8 mouse cellular contexts compared by ENCODE assay signal in genomic region chr2:168274374-168274935, GRCm38 (mm10). TPM values are rescaled to one million over a fixed set of nuclear protein-coding genes. Genes with fewer than 3 reads are reported as not detected.
DNase-seq lines count a peak whose midpoint lies in the region; ATAC-seq lines count a peak whose summit lies in the region.

No protein-coding gene starts in this region.

- no peaks in the 10 kb centered on the region for H3K36me3 ChIP-seq in neural tube, embryonic 15.5 days
- no peaks in the 10 kb centered on the region for H3K36me3 ChIP-seq in lung, embryonic 16.5 days (ENCODE audit: control insufficient read depth, insufficient read depth, low read length)

- WGBS in neural tube, embryonic 15.5 days: 12% methylated on average over 11 of the region's 11 CpGs
- 10% methylated on average over 11 of the region's 11 CpGs for WGBS in large intestine, adult 2 months
- 8% methylated on average over 11 of the region's 11 CpGs for WGBS in lung, embryonic 16.5 days

- no peak for ATAC-seq in neural tube, embryonic 15.5 days (ENCODE audit: low FRiP score)
- ATAC-seq in lung, embryonic 16.5 days (ENCODE audit: low read depth): peak; percentile 51; the same call in 1 of the 2 replicates

- H3K27ac ChIP-seq in neural tube, embryonic 15.5 days (replicated peaks): no peak overlapping the region
- H3K27ac ChIP-seq in lung, embryonic 16.5 days (ENCODE audit: low read length): no peak overlapping the region

- DNase-seq in neural tube, embryonic 10.5 days (ENCODE audit: extremely low spot score, low spot score): peak; percentile 80
- peak; percentile 27 for DNase-seq in c-Kit-positive CD71-positive TER-119-negative erythroid progenitor cells, embryonic 14.5 days (ENCODE audit: low read depth)
- peak; percentile 50 to 58 for DNase-seq in frontal cortex, postnatal 25 days (ENCODE audit: low spot score in 2 of 2)
- peak; percentile 10 for DNase-seq in large intestine, adult 2 months (ENCODE audit: low read depth, low spot score)
- peak; percentile 84 for DNase-seq in right cerebral cortex, postnatal 14 days
- DNase-seq in Muller cell, postnatal 12 days (ENCODE audit: inconsistent ontology term): no peak

- no peak overlapping the region for H3K9ac ChIP-seq in neural tube, embryonic 15.5 days (replicated peaks)
- no peak overlapping the region for H3K9ac ChIP-seq in lung, embryonic 16.5 days (ENCODE audit: low read length)

- H3K4me1 ChIP-seq in neural tube, embryonic 15.5 days: peaks cover 7% of the 10 kb centered on the region; the same call in 1 of the 2 replicates
- H3K4me1 ChIP-seq in lung, embryonic 16.5 days (replicated peaks; ENCODE audit: control insufficient read depth, insufficient read depth, low read length): no peaks in the 10 kb centered on the region

- no peak overlapping the region for H3K4me2 ChIP-seq in neural tube, embryonic 15.5 days
- H3K4me2 ChIP-seq in lung, embryonic 16.5 days (ENCODE audit: low read depth, low read length): no peak overlapping the region

- H3K27me3 ChIP-seq in neural tube, embryonic 15.5 days (replicated peaks): peaks cover 45% of the 10 kb centered on the region
- H3K27me3 ChIP-seq in lung, embryonic 16.5 days (ENCODE audit: control insufficient read depth, insufficient read depth, low read depth, low read length): peaks cover 52% of the 10 kb centered on the region

- no peaks in the 10 kb centered on the region for H3K9me3 ChIP-seq in neural tube, embryonic 15.5 days (replicated peaks)
- no peaks in the 10 kb centered on the region for H3K9me3 ChIP-seq in lung, embryonic 16.5 days (ENCODE audit: control insufficient read depth, low read length)

- H3K4me3 ChIP-seq in neural tube, embryonic 15.5 days (replicated peaks): no peak overlapping the region
- H3K4me3 ChIP-seq in lung, embryonic 16.5 days (ENCODE audit: low read length): no peak overlapping the region

RNA-seq across cellular contexts. Expression of gene Kcng1, which starts 7.1 kb away (rescaled TPM):
- polyA plus RNA-seq in neural tube, embryonic 15.5 days (2015; fragmentation: Nextera tagmentation; extraction: Ambion mirVana): 0.95 and 1.7 TPM in 2 replicates
- 0.35 and 0.58 TPM in 2 replicates for polyA plus RNA-seq in large intestine, adult 2 months (2012; rRNA removed)
- 0.19 and 0.20 TPM in 2 replicates for polyA plus RNA-seq in lung, embryonic 16.5 days (2015; fragmentation: Nextera tagmentation; extraction: Ambion mirVana)

RNA-seq across cellular contexts. Expression of gene Mocs3, which starts 44.0 kb away (rescaled TPM):
- polyA plus RNA-seq in neural tube, embryonic 15.5 days (2015; fragmentation: Nextera tagmentation; extraction: Ambion mirVana): 8.6 and 9.7 TPM in 2 replicates
- polyA plus RNA-seq in large intestine, adult 2 months (2012; rRNA removed): 8.1 and 11.4 TPM in 2 replicates
- 4.5 and 4.6 TPM in 2 replicates for polyA plus RNA-seq in lung, embryonic 16.5 days (2015; fragmentation: Nextera tagmentation; extraction: Ambion mirVana)

RNA-seq across cellular contexts. Expression of gene Dpm1, which starts 44.1 kb away (rescaled TPM):
- 63.9 and 74.7 TPM in 2 replicates for polyA plus RNA-seq in neural tube, embryonic 15.5 days (2015; fragmentation: Nextera tagmentation; extraction: Ambion mirVana)
- polyA plus RNA-seq in large intestine, adult 2 months (2012; rRNA removed): 14.8 and 19.9 TPM in 2 replicates
- 80.2 and 98.3 TPM in 2 replicates for polyA plus RNA-seq in lung, embryonic 16.5 days (2015; fragmentation: Nextera tagmentation; extraction: Ambion mirVana)

RNA-seq across cellular contexts. Expression of gene Gm20716, which starts 44.3 kb away (rescaled TPM):
- 17.6 and 20.7 TPM in 2 replicates for polyA plus RNA-seq in neural tube, embryonic 15.5 days (2015; fragmentation: Nextera tagmentation; extraction: Ambion mirVana)
- 3.6 and 4.5 TPM in 2 replicates for polyA plus RNA-seq in large intestine, adult 2 months (2012; rRNA removed)
- polyA plus RNA-seq in lung, embryonic 16.5 days (2015; fragmentation: Nextera tagmentation; extraction: Ambion mirVana): 14.7 and 15.3 TPM in 2 replicates
